Mouse (Mus musculus) right cerebral cortex, postnatal 4 days (tissue): ENCODE results near the gene 1700030K09Rik.

Source experiments
- DNase-seq: peaks from one replicate; pipeline ENCODE4 v3.0.0-alpha.2; 2022

The 1700030K09Rik gene

GRCm38 (mm10) chr8:72507505-72507904, 63.8 kb downstream of the 1700030K09Rik start:
- no peak for DNase-seq
